Mouse (Mus musculus) embryonic facial prominence, embryonic 10.5 days (tissue): ENCODE measurements around the gene Rbpms2. TPM values are rescaled to one million over a fixed set of nuclear protein-coding genes. Genes with fewer than 3 reads are reported as not detected.
"Not testable (repeated sequence)": the region's sequence is repeated elsewhere in the genome, so short reads cannot be mapped to it uniquely, and the experiment has no call there.

Source experiments
- DNase-seq: peaks from one replicate; pipeline ENCODE4 v3.0.0-alpha.2; 2017; ENCODE audit warnings: low spot score
- H3K27ac ChIP-seq: fragments of 300-500 bp; sonication (generic); replicated peaks from 2 replicates; pipeline ENCODE4 v1.5.1; 2016; ENCODE audit warnings: mild to moderate bottlenecking
- H3K27me3 ChIP-seq: fragments of 300-500 bp; sonication (generic); replicated peaks from 2 replicates; pipeline ENCODE4 v1.6.1; 2016; ENCODE audit warnings: low read depth, mild to moderate bottlenecking; ENCODE audit not compliant: poor library complexity, severe bottlenecking
- H3K36me3 ChIP-seq: fragments of 300-500 bp; sonication (generic); replicated peaks from 2 replicates; pipeline ENCODE4 v1.6.1; 2016; ENCODE audit warnings: mild to moderate bottlenecking, moderate library complexity
- H3K4me1 ChIP-seq: fragments of 300-500 bp; sonication (generic); 2 replicates; pipeline ENCODE4 v1.6.1; 2016
- H3K4me3 ChIP-seq: fragments of 300-500 bp; sonication (generic); 2 replicates; pipeline ENCODE4 v1.5.1; 2016; ENCODE audit warnings: mild to moderate bottlenecking, moderate library complexity
- H3K9me3 ChIP-seq: fragments of 300-500 bp; sonication (generic); 2 replicates; pipeline ENCODE4 v1.6.1; 2016; ENCODE audit warnings: mild to moderate bottlenecking
- WGBS: fragments of 180-500 bp; shearing (Covaris S2); methylation state at CpG from one replicate; pipeline ENCODE4 v1.1.7; 2016; 5-methylcytosine and 5-hydroxymethylcytosine counted together
- polyA plus RNA-seq: library from polyadenylated mRNA; unstranded; fragments of >200 nt; fragmentation: Nextera tagmentation; extraction: Ambion mirVana; gene quantifications from 2 replicates; pipeline ENCODE4 v1.2.1, GENCODE M21; 2016

Gene Rbpms2
- polyA plus RNA-seq, 1 experiment from 2014 or later, result 26.4 TPM

DNA sequence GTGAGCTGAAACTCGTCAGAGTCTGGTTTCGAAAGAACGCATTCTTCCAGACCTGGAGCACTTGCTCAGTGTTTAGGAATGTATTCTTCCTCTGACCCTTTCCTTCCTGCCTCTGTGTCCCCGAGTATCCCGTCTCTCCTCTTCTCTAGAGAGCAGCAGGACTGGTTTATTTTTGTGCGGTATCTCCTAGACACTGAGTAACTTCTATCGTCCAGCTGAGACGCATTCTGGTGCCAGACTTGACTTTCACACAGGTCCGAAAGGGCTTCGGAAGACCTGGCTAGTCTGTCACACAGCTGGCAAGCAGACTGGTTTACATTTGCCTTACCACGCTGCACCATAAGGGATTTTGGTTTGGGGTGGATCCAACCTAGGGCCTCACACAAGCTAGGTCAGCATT lies 43.5 kb downstream of the Rbpms2 start:
- Histone ChIP-seq H3K27me3 (no peaks in the 10 kb centered on the region), H3K36me3 (no peaks in the 10 kb centered on the region), H3K4me1 (peaks cover 36% of the 10 kb centered on the region), H3K4me3 (no peak overlapping the region), H3K27ac (peak overlapping the region; percentile 44; the same call in 1 of the 2 replicates), H3K9me3 (no peaks in the 10 kb centered on the region)
- 74% methylated on average over 11 of the region's 11 CpGs for WGBS
- DNase-seq, result no peak

GRCm38 (mm10) chr9:65675461-65676357 lies 46.3 kb downstream of the Rbpms2 start:
- H3K27ac ChIP-seq, result peak overlapping the region; percentile 93
- WGBS, result 58% methylated on average over 8 of the region's 8 CpGs
- no peak for DNase-seq

DNA sequence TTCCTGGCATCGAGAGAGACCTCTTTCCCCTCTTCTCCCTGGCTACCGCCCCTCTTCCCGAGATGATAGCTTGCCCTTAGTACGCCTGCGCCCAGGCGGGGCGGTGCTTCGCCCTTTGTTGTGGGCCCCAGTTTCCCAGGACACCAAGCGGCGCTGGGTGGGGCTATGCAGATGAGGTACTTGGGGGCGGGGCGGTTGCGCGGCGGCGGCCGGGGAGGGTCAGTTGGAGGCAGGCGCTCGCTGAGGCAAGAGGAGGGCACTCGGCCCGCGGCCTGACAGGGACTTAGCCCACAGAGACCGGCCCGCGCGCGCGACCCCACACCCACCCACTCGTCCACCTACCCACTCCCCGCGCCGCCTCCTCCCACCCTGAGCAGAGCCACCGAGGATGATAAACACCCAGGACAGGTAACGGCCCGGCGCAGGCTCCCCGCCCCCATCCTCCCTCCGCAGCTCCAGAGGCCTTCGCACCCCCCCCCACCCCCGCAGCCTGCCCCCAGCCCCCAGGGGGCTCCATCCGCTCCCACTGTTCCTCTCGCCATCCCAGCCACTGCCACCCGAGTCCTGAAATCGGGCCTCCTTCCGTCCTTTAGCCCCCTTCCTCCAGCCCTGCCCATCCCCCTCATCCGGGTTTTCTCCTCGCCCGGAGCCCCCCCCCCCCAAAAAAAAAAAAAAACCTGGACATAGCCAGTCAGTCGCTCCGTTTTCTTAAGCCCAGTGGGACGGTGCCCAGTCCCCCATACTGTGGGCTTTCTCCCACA lies 47.1 kb downstream of the Rbpms2 start:
- Histone ChIP-seq H3K9me3 (no peaks in the 10 kb centered on the region), H3K4me1 (peaks cover 56% of the 10 kb centered on the region), H3K36me3 (no peaks in the 10 kb centered on the region; the same call in 1 of the 2 replicates), H3K27ac (peak overlapping the region; percentile 93), H3K4me3 (peak overlapping the region; percentile 84), H3K27me3 (no peaks in the 10 kb centered on the region)
- WGBS, result under 1% methylated on average over 51 of the region's 51 CpGs
- DNase-seq, result peak; percentile 99

More at GRCm38 (mm10) chr9:65675461-65676357, 46.3 kb downstream of the Rbpms2 start:
- peak overlapping the region; percentile 84 for H3K4me3 ChIP-seq
- peaks cover 59% of the 10 kb centered on the region for H3K4me1 ChIP-seq
- H3K36me3 ChIP-seq, result no peaks in the 10 kb centered on the region; the same call in 1 of the 2 replicates
- H3K9me3 ChIP-seq, result no peaks in the 10 kb centered on the region
- no peaks in the 10 kb centered on the region for H3K27me3 ChIP-seq

DNA sequence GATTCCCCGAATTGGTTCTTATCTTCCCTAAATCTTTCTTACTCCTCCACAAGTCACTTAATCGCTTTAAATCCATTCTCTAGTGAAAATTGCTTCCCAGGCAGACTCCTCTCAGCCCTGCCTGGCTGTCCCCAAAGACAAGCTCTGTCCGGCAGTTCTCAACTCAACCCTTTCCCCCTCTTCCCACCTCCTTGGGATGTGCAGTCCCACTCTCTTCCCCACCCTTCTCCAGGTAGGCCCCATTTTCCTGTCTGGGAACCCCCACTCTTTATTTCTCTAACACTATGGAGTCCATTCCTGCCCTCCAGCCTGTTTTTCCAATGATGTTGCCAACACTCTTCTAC lies 47.6 kb downstream of the Rbpms2 start:
- 6% methylated on average over 3 of the region's 3 CpGs for WGBS
- Histone ChIP-seq H3K27me3 (no peaks in the 10 kb centered on the region), H3K36me3 (no peaks in the 10 kb centered on the region; the same call in 1 of the 2 replicates), H3K9me3 (no peaks in the 10 kb centered on the region), H3K4me3 (peak overlapping the region; percentile 84), H3K27ac (peak overlapping the region; percentile 93), H3K4me1 (peaks cover 55% of the 10 kb centered on the region)
- no peak for DNase-seq

DNA sequence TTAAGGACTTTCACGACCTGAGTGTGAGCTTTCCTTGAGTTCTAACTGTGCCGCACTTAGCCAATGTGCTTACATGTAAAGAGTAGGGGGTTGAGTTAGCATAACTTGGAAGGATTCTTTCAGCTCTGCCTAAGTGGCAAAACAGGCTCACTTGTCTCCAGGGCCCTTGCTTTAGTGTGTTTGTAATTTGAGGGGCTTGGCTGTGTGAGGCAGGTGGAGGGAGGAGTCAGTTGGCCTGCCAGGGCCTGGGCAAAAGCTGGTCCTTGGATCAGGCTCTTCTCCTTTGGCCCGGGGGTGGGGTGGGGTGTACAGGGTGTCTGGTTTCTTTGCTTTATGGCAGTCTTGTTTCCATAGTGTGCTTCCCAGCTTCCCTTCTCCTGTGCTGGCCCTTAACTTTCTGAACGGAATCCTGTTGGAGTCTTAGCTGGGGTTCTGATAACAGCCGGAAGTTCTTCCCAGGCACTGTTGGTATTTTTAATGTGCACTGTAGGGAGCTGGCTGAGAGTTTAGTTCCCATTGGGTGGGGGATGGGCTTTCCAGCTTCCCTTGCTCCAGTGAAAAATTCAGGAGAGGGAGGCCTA lies 49.8 kb downstream of the Rbpms2 start:
- Histone ChIP-seq H3K27me3 (no peaks in the 10 kb centered on the region), H3K27ac (peak overlapping the region; percentile 67), H3K9me3 (no peaks in the 10 kb centered on the region), H3K36me3 (no peaks in the 10 kb centered on the region; the same call in 1 of the 2 replicates), H3K4me3 (peak overlapping the region; percentile 84), H3K4me1 (peaks cover 50% of the 10 kb centered on the region)
- 26% methylated on average over 5 of the region's 5 CpGs for WGBS
- peak; percentile 73 for DNase-seq

DNA sequence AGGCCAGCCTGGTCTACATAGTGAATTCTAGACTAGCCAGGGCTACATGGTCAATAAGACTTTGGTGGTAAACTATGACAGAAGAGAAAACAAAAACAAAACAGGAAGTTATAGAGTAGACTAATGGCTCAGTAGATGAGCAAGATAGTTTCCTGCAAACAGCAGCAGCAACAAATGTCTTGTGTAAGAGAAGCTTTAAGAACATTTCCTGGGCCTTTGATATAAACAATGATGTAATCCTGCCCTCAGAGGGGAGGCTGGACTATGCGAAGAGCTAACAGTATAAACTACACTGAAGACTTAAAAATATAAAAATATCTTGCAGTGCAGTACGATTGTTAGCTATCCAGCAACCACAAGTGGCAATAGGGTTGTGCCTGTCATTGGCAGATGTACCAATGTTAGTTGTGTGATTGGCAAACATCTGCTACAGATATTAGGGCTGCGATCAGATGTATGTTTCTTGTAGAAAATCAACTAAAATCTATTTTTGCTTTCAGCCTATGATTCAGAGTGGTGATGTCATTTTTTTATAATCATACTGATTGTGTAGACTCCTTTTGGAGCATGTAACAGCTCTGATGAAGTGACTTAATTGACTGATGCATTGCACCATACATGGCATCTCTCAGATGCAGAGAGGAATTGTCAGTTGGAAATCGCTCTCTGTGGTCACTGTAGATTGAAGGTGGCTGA lies 51.6 kb downstream of the Rbpms2 start:
- 92% methylated on average over 4 of the region's 4 CpGs for WGBS
- Histone ChIP-seq H3K27me3 (no peaks in the 10 kb centered on the region), H3K9me3 (no peaks in the 10 kb centered on the region), H3K36me3 (peaks cover 16% of the 10 kb centered on the region), H3K4me1 (peaks cover 41% of the 10 kb centered on the region), H3K27ac (no peak overlapping the region), H3K4me3 (no peak overlapping the region)
- DNase-seq, result no peak

DNA sequence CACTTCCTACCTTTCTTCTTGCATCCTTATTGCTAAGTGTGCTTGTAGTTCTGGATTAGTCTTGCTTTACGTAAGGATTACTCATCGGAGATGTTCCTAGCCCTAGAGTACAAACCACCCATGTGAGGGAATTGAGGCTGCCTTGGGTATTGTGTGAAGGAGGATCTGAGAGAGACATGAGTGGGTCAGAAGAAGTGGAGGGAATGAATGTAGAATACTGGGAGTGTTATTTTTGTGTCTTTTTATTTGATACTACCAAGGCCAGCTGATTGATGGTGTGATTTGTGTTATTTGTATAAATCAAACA lies 52.1 kb downstream of the Rbpms2 start:
- no peaks in the 10 kb centered on the region for H3K27me3 ChIP-seq
- 93% methylated on average over 2 of the region's 2 CpGs for WGBS

DNA sequence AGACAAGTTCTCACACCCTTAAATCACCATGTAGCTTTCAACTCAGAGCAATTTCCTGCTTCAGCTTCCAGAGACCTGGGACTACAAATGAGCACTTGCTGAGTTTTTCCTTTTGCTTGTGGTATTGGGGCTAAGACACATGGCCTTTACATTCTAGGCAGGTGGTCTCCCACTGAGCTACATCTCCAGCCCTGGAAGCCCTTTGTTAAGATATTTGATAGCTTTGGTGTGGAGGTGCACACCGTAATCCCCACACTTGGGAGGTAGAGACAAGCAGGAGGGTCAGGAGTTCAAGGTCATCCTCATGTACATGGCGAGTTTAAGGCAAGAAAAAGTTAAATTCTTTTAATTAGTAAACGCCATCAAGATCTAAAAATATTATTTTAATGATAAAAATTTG lies 52.7 kb downstream of the Rbpms2 start:
- Histone ChIP-seq H3K27me3 (no peaks in the 10 kb centered on the region), H3K4me3 (no peak overlapping the region), H3K27ac (no peak overlapping the region), H3K9me3 (no peaks in the 10 kb centered on the region), H3K4me1 (peaks cover 36% of the 10 kb centered on the region), H3K36me3 (peaks cover 27% of the 10 kb centered on the region)
- DNase-seq, result no peak
- WGBS, result 81% methylated on average over 3 of the region's 3 CpGs

More for the DNA sequence above, 52.1 kb downstream of the Rbpms2 start:
- Histone ChIP-seq H3K27ac (no peak overlapping the region), H3K4me1 (peaks cover 40% of the 10 kb centered on the region), H3K9me3 (no peaks in the 10 kb centered on the region), H3K4me3 (no peak overlapping the region), H3K36me3 (peaks cover 21% of the 10 kb centered on the region)
- DNase-seq, result no peak

DNA sequence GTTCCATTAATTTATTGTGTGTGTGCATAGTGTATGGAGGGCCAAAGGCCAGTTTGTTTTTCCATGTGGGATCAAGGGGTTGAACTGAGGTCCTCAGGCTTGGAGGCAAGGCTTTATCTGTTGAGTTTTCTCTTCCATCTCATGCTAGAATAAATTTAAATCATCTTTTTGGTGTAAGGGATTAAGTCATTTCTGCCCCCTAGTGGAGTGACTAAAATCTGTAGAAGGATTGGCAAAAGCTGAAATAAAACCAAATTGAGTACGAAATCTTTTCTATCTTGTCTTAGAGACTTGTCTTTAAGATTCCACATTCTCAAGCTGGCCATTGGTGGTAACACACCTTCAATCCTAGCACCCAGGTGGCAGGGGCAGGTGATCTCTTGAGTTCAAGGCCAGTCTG lies 53.5 kb downstream of the Rbpms2 start:
- Histone ChIP-seq H3K4me3 (no peak overlapping the region), H3K36me3 (peaks cover 35% of the 10 kb centered on the region), H3K27me3 (no peaks in the 10 kb centered on the region), H3K4me1 (peaks cover 28% of the 10 kb centered on the region), H3K9me3 (no peaks in the 10 kb centered on the region), H3K27ac (no peak overlapping the region)
- 89% methylated on average over 1 of the region's 1 CpGs for WGBS
- no peak for DNase-seq

GRCm38 (mm10) chr9:65684704-65685103 lies 55.3 kb downstream of the Rbpms2 start:
- H3K27ac ChIP-seq, result no peak overlapping the region
- no peak overlapping the region for H3K4me3 ChIP-seq
- 91% methylated on average over 2 of the region's 2 CpGs for WGBS
- DNase-seq, result no peak
- H3K36me3 ChIP-seq, result peaks cover 45% of the 10 kb centered on the region
- H3K9me3 ChIP-seq, result no peaks in the 10 kb centered on the region
- peaks cover 11% of the 10 kb centered on the region for H3K4me1 ChIP-seq
- no peaks in the 10 kb centered on the region for H3K27me3 ChIP-seq

GRCm38 (mm10) chr9:65689869-65690268 lies 60.4 kb downstream of the Rbpms2 start:
- H3K27ac ChIP-seq, H3K4me3 ChIP-seq, H3K27me3 ChIP-seq, DNase-seq, H3K9me3 ChIP-seq: not testable (repeated sequence)
- Histone ChIP-seq H3K4me1 (peaks cover 14% of the 10 kb centered on the region), H3K36me3 (peaks cover 90% of the 10 kb centered on the region)
- 67% methylated on average over 2 of the region's 2 CpGs for WGBS

DNA sequence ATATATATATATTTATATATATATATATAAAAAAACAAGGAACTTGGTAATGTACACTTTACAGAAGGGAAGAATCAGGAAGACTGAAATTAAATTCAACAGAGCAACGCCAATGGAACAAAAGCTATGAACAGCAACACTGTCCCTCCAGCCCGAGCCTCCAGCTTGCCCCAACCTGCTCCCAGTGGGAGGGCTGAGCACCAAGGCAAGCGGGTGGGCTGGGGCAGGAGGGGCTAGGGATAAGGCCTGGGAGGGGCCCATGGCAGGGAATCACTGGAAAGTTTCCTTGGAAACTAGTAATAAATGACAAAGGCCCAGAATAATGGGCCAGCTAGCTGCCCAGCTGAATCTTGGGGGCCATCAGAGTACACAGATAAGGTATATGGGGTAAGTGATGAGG lies 63.0 kb downstream of the Rbpms2 start:
- Histone ChIP-seq H3K9me3 (no peaks in the 10 kb centered on the region), H3K4me3 (no peak overlapping the region), H3K36me3 (peaks cover 90% of the 10 kb centered on the region), H3K27me3 (no peaks in the 10 kb centered on the region), H3K27ac (0 out of 2 replicates have a peak overlapping the region, but pooled peaks have one; percentile 24), H3K4me1 (peaks cover 14% of the 10 kb centered on the region)
- WGBS, result 56% methylated on average over 3 of the region's 3 CpGs
- no peak for DNase-seq
